Mouse (Mus musculus): ENCODE data around the gene Zfp85. TPM values are rescaled to one million over a fixed set of nuclear protein-coding genes. Genes with fewer than 3 reads are reported as not detected.

Gene Zfp85
- 10.1 TPM for polyA plus RNA-seq (2017; shearing (Covaris generic))

GRCm38 (mm10) chr13:67754333-67755306 is at the start of gene Zfp85:
Gene Zfp85, minus strand, starts transcription at chr13:67755228.

GRCm38 (mm10) chr13:67779265-67780221 is 24.5 kb upstream of the Zfp85 start, which contains the start of gene Zfp493:
Gene Zfp493, plus strand, starts transcription at chr13:67779693.

GRCm38 (mm10) chr13:67728641-67729318 is 26.2 kb downstream of the Zfp85 start, which contains the start of gene Zfp65:
Gene Zfp65, minus strand, starts transcription at chr13:67729173.

Other genes starting within 250 kb of the Zfp85 start
- gene Gm26965, start 229.1 kb downstream of the Zfp85 start, polyA plus RNA-seq (2017; shearing (Covaris generic)), result 1.5 TPM
- gene Zfp87, start 229.1 kb downstream of the Zfp85 start, polyA plus RNA-seq (2017; shearing (Covaris generic)), result 58.4 TPM
- 22.5 TPM for gene Zfp748, start 201.4 kb downstream of the Zfp85 start, polyA plus RNA-seq (2017; shearing (Covaris generic))
- gene Zfp729b, start 145.5 kb downstream of the Zfp85 start, polyA plus RNA-seq (2017; shearing (Covaris generic)), result 8.2 TPM
- 5.4 TPM for gene Gm49345, start 117.5 kb downstream of the Zfp85 start, polyA plus RNA-seq (2017; shearing (Covaris generic))
- 8.1 TPM for gene Zfp729a, start 117.4 kb downstream of the Zfp85 start, polyA plus RNA-seq (2017; shearing (Covaris generic))
- 25.0 TPM for gene Zfp738, start 68.2 kb downstream of the Zfp85 start, polyA plus RNA-seq (2017; shearing (Covaris generic))
- gene Zfp65, start 26.1 kb downstream of the Zfp85 start, polyA plus RNA-seq (2017; shearing (Covaris generic)), result 12.0 TPM
- 2.1 TPM for gene Zfp493, start 24.5 kb upstream of the Zfp85 start, polyA plus RNA-seq (2017; shearing (Covaris generic))
- 7.4 TPM for gene Zfp273, start 58.5 kb upstream of the Zfp85 start, polyA plus RNA-seq (2017; shearing (Covaris generic))
- 0.76 TPM for gene Gm10037, start 75.9 kb upstream of the Zfp85 start, polyA plus RNA-seq (2017; shearing (Covaris generic))
- 0.55 TPM for gene BC048507, start 108.1 kb upstream of the Zfp85 start, polyA plus RNA-seq (2017; shearing (Covaris generic))

All from CD4-positive, CD25-positive, alpha-beta regulatory T cell, adult 9 weeks (primary cell).